Mouse (Mus musculus) urinary bladder, postnatal 4 days (tissue): ENCODE measurements around the gene Ccdc78.
A peak's percentile ranks its signal among the peaks of the same experiment; 100 is the strongest.

Source experiments
- DNase-seq, 2 experiments: peaks; one replicate each; pipeline ENCODE4 v3.0.0; 2021 to 2022; ENCODE audit warnings: low spot score in 2 of 2

Gene Ccdc78

DNA sequence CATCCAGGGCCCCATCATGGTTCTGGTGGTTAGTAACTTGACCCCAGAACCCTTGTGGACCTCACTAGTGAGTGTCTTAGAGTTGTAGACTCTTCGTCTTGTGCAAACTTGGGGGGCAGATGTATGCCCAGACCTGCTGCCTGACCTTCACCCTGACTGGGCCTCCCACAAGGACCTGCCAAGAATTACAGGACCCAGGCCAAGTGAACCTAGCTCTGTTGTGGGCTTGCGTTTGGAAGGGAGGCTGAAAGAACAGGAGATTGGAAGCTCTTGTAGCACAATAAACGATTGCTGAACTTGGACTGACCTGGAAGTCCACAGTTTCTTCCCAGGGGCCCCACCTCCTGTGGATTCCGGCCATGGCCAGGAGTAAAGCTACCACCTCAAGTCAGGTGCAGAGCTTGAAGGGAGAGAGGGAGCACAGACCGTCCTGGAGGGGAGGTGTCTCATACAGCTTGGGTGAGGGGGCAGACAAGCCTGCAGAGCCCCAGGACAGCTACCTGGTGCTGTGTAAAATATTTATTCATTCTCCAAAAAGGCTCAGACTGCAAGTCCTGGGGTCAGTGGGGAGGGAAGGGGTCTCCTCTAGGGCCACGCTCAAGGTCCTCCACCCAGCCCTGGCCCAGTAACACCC, 47.7 kb downstream of the Ccdc78 start:
- DNase-seq, result no peak

DNA sequence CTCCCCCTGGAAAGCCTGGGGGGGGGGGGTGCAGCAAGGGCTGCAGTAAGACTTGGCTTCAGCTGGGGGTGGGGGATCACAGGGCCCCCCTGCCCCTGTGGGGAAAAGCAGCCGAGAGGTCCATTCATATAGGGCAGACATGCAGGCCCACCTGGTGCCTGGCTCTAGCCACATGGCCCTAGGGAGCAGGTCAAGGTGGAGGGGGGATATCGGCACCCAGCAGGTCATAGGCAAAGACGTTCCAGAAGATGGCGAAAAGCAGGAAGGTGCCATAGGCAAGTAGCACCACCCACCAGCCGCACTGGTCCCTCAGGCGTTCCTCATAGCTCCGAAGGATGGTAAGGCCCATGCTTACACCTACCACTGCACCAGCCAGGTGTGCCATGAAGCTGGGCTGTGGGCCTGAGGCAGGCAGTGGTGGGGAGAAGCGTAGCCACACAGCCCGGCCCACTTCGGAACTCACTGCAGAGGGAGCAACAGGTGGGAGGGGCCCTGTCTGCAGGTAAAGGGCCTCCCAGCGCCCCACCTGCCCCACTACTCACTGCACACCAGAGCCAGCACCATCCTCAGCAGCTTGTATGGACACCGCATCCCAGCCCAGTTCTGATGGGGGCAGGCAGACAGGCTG, 48.3 kb downstream of the Ccdc78 start:
- no peak for DNase-seq

GRCm38 (mm10) chr17:25835301-25835700, 48.9 kb downstream of the Ccdc78 start:
- no peak for DNase-seq

GRCm38 (mm10) chr17:25835816-25836215, 49.4 kb downstream of the Ccdc78 start:
- DNase-seq, result no peak

GRCm38 (mm10) chr17:25836397-25837075, 50.2 kb downstream of the Ccdc78 start:
- DNase-seq, result no peak

- DNase-seq, result peak in 1 of 2 experiments; percentile 65
Measured at GRCm38 (mm10) chr17:25837076-25837410, 50.7 kb downstream of the Ccdc78 start, which contains the start of gene Rhbdl1. Gene Rhbdl1 (minus strand): TSS chr17:25837295.

DNA sequence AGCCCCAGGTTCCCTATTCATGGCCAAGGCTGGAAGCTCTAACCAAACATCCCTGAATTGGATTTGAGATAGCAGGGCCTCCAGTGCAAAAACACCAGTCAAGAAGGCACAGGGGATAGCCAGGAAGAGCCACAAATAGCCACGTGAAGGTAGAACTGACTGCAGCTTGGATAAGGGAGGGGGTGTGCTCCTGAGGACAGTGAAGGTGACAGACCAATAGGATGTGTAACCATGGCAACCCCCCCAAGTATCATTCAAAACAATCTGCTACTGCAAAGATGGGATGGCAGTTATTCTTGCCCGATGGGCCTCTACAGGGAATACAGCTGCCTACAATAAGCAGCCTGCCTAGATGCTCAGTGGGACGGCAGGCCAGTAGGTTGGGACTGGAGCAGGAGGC, 51.2 kb downstream of the Ccdc78 start:
- no peak for DNase-seq

GRCm38 (mm10) chr17:25838904-25839303, 52.5 kb downstream of the Ccdc78 start:
- no peak for DNase-seq

DNA sequence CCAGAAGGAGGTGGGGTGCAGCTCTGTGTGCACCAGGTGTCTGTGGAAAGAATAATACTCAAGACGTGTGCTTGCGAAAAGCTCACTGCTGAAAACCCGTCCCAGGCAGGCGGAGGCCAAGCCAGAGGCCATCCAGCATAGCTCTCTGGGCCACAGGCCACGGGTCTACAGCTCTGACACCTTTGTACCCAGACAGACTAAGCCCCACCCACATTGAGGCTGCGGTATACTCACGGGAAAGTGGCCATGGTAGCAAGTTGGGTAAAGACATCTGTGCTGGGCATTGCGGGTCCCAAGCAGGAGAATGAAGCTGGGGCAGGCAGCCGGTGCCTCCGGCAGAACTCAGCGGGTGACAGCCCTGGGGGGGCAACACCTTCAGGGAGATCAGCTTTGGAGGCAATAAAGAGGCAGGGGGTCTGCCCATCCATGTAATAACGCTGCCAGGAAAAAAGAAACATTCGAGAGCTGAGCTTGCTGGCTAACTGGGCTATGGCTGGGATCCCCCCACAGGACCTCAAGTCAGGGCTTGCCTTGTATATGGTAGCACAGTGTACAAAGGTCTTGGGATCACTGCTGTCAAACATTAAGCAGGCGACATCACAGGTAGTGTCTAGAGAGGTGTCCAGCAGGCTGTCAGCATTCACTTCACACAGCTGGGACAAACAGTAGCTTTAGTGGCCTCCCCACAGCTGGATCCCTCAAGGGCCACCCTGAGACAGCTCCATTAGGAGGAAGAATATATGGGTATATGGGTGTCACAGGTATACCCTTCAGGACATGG, 53.3 kb downstream of the Ccdc78 start:
- no peak for DNase-seq
